Mouse (Mus musculus) ES-Bruce4 (cell line): ENCODE measurements at regions not wholly inside any gene's neighbourhood (a gene's known extent, or its start where the extent isn't known, plus 50 kb on each side); places are given as distances from the start of the nearest gene placed in this dataset.

Experiments
- H3K27ac ChIP-seq: 2 replicates; pipeline ENCODE4 v1.5.1; 2012; ENCODE audit warnings: low read length, inconsistent platforms; ENCODE audit not compliant: insufficient read depth
- H3K27me3 ChIP-seq: 2 replicates; pipeline ENCODE4 v1.6.1; 2012; ENCODE audit warnings: mild to moderate bottlenecking, low read length, inconsistent platforms; ENCODE audit not compliant: control insufficient read depth, poor library complexity, insufficient read depth, severe bottlenecking
- H3K36me3 ChIP-seq: 2 replicates; pipeline ENCODE4 v1.6.1; 2012; ENCODE audit warnings: inconsistent platforms, mild to moderate bottlenecking, low read length, moderate library complexity; ENCODE audit not compliant: control insufficient read depth, poor library complexity, insufficient read depth, severe bottlenecking
- H3K4me1 ChIP-seq: one replicate; pipeline ENCODE4 v1.8.1; 2011; ENCODE audit warnings: low read length; ENCODE audit not compliant: control insufficient read depth, insufficient read depth
- H3K4me3 ChIP-seq: 2 replicates; pipeline ENCODE4 v1.5.1; 2011; ENCODE audit warnings: low read depth, mild to moderate bottlenecking, low read length
- H3K9ac ChIP-seq: 2 replicates; pipeline ENCODE4 v1.6.1; 2012; ENCODE audit warnings: low read depth, mild to moderate bottlenecking, inconsistent platforms; ENCODE audit not compliant: poor library complexity, severe bottlenecking
- H3K9me3 ChIP-seq: replicated peaks from 2 replicates; pipeline ENCODE4 v1.6.1; 2012; ENCODE audit warnings: mild to moderate bottlenecking, low read length, inconsistent platforms; ENCODE audit not compliant: control insufficient read depth, poor library complexity, insufficient read depth, severe bottlenecking
- CTCF ChIP-seq: IDR thresholded peaks from one replicate; pipeline ENCODE4 v1.8.1; 2011; ENCODE audit warnings: low read depth, low read length
- EP300 ChIP-seq: IDR thresholded peaks from 2 replicates; pipeline ENCODE4 v1.6.1; 2011; ENCODE audit warnings: low read depth, low read length; ENCODE audit not compliant: insufficient read depth
- POLR2A ChIP-seq: IDR thresholded peaks from one replicate; pipeline ENCODE4 v1.8.1; 2011; ENCODE audit warnings: low read length; ENCODE audit not compliant: insufficient read depth

- H3K4me1 ChIP-seq, result no peaks in the 10 kb centered on the region
- no peak overlapping the region for H3K27ac ChIP-seq
- no peak for TF ChIP-seq CTCF
- TF ChIP-seq POLR2A, result no peak
- no peak for TF ChIP-seq EP300
Observed at GRCm38 (mm10) chr13:53695385-53695784, 222.5 kb upstream of the Msx2 start.

GRCm38 (mm10) chr13:53688934-53689333 lies 216.1 kb upstream of the Msx2 start:
- H3K36me3 ChIP-seq, result no peaks in the 10 kb centered on the region
- H3K4me3 ChIP-seq, result no peak overlapping the region
- TF ChIP-seq POLR2A (no peak), CTCF (no peak), EP300 (no peak)
- H3K9ac ChIP-seq, result no peak overlapping the region
- H3K27ac ChIP-seq, result no peak overlapping the region
- H3K9me3 ChIP-seq, result no peaks in the 10 kb centered on the region
- H3K4me1 ChIP-seq, result no peaks in the 10 kb centered on the region
- H3K27me3 ChIP-seq, result no peaks in the 10 kb centered on the region

More at GRCm38 (mm10) chr13:53695385-53695784, 222.5 kb upstream of the Msx2 start:
- no peak overlapping the region for H3K9ac ChIP-seq
- no peaks in the 10 kb centered on the region for H3K27me3 ChIP-seq
- H3K9me3 ChIP-seq, result no peaks in the 10 kb centered on the region
- H3K36me3 ChIP-seq, result no peaks in the 10 kb centered on the region
- no peak overlapping the region for H3K4me3 ChIP-seq

GRCm38 (mm10) chr13:53688489-53688888 lies 215.6 kb upstream of the Msx2 start:
- Histone ChIP-seq H3K9ac (no peak overlapping the region), H3K36me3 (no peaks in the 10 kb centered on the region), H3K27me3 (no peaks in the 10 kb centered on the region), H3K4me1 (no peaks in the 10 kb centered on the region), H3K27ac (no peak overlapping the region), H3K9me3 (no peaks in the 10 kb centered on the region), H3K4me3 (no peak overlapping the region)
- TF ChIP-seq CTCF (peak; percentile 90), EP300 (no peak), POLR2A (no peak)

DNA sequence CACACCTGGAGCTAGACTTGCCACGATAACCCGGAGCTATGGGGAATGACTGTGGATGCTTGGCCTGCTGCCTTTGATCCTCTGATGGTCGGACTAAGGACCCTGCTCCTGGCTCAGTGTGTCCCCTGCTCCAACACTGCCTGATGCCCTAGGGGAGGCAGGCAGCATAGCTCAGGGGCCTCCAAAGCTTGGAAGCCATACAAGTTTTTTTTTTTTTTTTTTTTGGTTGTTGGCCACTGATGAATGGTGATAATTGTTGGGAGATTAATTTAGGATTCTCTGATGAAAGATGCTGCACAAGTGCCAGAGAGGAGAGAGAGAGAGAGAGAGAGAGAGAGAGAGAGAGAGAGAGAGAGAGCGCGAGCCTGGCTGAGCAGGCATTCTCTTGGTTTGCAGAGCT lies 211.6 kb upstream of the Msx2 start:
- H3K27me3 ChIP-seq, result no peaks in the 10 kb centered on the region

DNA sequence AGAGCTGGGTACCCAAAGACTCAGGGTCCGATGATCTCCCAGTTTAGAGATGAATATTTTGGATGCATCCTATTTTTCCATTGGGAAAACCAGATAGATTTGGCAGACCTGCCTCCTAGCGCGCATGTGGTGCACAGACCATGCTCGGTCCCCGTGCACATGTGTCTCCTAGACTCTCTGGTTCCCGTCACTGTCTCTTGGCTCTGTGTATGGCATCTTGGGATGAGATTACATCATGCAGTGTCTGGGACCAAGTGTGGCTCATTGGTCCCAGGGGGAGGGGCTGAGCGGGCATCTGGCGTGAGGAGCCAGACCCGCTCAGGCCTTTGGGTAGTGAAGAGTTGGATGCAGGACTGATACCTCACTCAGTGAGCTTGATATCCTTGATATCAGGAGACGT lies 204.3 kb upstream of the Msx2 start:
- no peaks in the 10 kb centered on the region for H3K9me3 ChIP-seq
- no peaks in the 10 kb centered on the region for H3K36me3 ChIP-seq
- H3K27me3 ChIP-seq, result no peaks in the 10 kb centered on the region
- no peak overlapping the region for H3K9ac ChIP-seq
- TF ChIP-seq CTCF (no peak), EP300 (no peak), POLR2A (no peak)
- no peaks in the 10 kb centered on the region for H3K4me1 ChIP-seq
- no peak overlapping the region for H3K27ac ChIP-seq
- no peak overlapping the region for H3K4me3 ChIP-seq

More for the DNA sequence above, 211.6 kb upstream of the Msx2 start:
- Histone ChIP-seq H3K4me3 (no peak overlapping the region), H3K27ac (no peak overlapping the region), H3K9ac (no peak overlapping the region), H3K9me3 (no peaks in the 10 kb centered on the region), H3K36me3 (no peaks in the 10 kb centered on the region), H3K4me1 (no peaks in the 10 kb centered on the region)
- TF ChIP-seq CTCF, result no peak
- TF ChIP-seq POLR2A, result no peak
- no peak for TF ChIP-seq EP300

DNA sequence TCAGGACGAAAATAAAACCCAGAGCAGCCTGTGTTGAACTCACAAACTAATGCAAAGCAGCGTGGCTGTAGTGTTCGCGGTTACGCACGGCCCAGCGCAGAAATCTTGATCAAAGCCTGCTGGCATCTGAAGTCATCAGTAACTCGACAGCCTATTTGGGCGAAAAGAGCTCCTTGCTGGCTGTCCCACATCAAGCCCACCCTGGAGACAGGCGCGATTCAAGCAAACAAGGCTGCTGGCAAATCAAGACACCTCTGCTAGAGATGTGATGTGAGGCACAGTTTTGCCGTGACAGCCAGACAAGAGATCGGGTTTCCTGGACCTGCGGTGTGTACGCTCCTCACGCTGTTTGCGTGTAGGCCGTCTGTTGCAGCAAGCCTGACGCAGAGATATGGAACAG lies 197.5 kb upstream of the Msx2 start:
- Histone ChIP-seq H3K9me3 (no peaks in the 10 kb centered on the region), H3K4me1 (no peaks in the 10 kb centered on the region), H3K36me3 (no peaks in the 10 kb centered on the region), H3K27ac (no peak overlapping the region), H3K9ac (no peak overlapping the region), H3K27me3 (no peaks in the 10 kb centered on the region), H3K4me3 (no peak overlapping the region)
- TF ChIP-seq EP300 (no peak), CTCF (no peak), POLR2A (no peak)

DNA sequence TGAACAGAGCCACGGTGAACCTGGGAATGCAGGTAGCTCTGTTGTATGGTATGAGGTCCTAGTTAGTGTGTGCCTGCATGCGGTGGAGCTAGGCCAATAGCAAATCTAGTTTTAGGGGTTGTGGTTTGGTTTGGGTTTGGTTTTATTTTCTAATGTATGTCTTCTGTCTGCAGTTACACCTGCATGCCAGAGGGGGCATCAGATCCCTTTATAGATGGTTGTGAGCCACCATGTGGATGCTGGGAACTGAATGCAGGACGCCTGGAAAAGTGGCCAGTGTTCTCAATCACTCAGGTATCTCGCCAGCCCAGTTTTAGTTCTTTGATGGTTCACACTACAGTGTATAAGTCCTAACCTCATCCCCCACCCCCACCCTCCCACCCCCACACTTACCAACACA lies 194.6 kb upstream of the Msx2 start:
- TF ChIP-seq EP300, result no peak
- no peak for TF ChIP-seq POLR2A
- TF ChIP-seq CTCF, result no peak
- Histone ChIP-seq H3K9ac (no peak overlapping the region), H3K36me3 (no peaks in the 10 kb centered on the region), H3K27ac (no peak overlapping the region), H3K27me3 (no peaks in the 10 kb centered on the region), H3K4me1 (no peaks in the 10 kb centered on the region), H3K4me3 (no peak overlapping the region), H3K9me3 (no peaks in the 10 kb centered on the region)
